Mouse (Mus musculus) pancreas, adult 10 weeks (tissue): ENCODE results near the gene Plaur. TPM values are rescaled to one million over a fixed set of nuclear protein-coding genes. Genes with fewer than 3 reads are reported as not detected.

Experiments used
- polyA plus RNA-seq: library from polyadenylated mRNA; stranded (reverse); fragments of 350-450 nt; fragmentation: Illumina TruSeq; extraction: RNeasy Lipid Tissue Mini Kit (QIAGEN cat#74804); gene quantifications from one replicate; pipeline ENCODE4 v1.2.3, GENCODE M21; 2015; ENCODE audit warnings: low read depth, low replicate concordance; ENCODE audit not compliant: insufficient read depth

Plaur gene
- 3.3 TPM for polyA plus RNA-seq

DNA sequence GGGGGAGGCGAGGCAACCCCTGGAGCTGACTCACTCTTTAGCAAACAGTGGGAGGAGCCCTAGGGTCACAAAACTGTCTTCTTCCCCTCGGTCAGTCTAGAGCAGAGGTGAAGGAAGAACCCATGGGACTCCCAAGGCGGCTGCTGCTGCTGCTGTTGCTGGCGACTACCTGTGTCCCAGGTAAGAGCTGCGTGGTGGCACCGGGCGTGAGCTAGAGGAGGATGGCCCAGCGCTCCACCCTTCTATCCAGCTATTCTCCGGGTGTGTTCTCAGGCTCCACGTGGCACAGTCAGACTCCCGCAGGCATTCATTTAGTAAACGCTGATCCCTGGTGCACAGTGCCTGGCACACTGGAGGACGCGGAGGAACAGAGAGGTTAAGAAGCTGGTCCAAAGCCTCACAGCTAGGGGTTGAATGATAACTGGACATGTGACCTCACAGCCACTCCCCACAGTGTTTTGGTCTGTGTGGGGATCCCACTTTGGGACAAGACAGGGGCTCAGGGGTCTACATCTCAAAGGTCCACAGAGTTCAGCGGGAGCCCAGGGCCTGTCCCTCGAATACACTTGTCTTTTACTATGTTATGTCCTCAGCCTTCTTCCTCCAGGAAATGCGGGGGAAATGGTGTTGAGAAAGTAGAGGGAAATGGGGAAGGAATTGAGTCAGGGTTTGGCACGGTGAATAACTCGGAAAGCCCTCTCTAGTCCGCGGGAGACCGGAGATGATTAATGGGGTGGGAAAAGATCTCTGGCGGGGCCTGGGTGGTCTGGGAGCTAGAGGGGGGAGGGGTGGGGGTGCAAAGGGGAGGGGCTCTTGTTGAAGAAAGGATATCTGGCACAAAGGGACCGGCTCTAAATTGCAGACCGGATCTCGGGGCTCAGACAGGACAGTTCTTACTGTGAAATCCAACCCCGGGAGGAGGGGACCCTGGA, at the start of gene Plaur:
Gene Plaur (plus strand): TSS at position 97 of the 932 bp plus-strand sequence.

DNA sequence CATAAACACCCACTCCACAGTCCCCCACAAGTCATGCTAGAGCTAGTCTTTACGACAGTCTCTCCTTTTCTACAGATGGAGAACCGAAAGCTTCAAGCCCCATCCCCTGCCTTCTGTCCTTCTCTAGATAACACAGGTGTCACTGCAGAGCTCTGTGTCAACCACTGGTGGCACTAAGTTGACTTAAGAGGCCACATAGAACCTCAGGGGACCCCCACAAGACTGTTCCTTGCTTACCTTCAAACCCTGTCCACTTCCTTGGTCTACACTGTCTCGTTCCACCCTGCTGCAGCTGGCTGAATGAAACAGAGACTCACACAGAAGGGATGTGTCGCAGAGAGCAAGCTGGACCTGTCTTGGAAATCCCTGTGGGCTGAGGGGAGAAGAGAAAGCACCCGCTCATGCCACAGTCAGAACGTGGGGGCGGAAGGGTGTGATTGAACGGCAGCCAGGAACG, 10.4 kb upstream of the Plaur start, which contains the start of gene Irgc1:
Gene Irgc1 (minus strand): TSS at position 443 of the 457 bp plus-strand sequence.

DNA sequence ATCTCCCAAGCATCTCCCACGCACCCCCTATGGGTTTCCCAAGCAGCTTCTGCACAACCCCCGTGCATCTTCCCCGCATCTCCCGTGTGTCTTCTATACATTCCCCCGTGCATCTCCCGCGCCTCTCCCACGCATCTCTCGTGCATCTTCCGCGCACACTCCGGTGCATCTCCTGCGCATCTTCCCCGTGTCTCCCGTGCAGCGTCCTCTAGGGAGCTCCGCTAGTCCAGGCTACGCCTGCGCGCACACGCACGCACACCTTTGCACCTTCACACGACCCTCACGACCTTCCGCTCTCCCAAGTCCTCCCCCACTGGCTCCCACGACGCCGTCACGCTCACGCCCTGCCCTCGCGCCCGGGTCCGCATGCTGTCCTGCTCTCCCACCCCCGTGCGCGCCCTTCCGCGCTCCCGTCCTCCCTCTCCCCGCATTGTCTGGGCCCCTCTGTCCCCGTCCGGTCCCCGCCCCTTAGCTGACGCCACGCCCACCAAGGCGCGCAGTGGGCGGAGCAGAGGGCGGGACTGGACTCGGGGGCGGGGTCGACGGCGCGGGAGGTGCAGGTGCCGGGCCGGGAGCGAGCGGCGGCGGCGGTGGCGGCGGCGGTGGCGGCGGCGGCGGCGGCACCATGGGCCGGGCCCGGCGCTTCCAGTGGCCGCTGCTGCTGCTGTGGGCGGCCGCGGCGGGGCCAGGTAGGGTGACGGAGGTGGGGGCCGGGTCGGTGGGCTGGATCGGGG, 19.4 kb downstream of the Plaur start, which contains the start of gene Cadm4:
Gene Cadm4 (plus strand): TSS at position 550 of the 734 bp plus-strand sequence.

DNA sequence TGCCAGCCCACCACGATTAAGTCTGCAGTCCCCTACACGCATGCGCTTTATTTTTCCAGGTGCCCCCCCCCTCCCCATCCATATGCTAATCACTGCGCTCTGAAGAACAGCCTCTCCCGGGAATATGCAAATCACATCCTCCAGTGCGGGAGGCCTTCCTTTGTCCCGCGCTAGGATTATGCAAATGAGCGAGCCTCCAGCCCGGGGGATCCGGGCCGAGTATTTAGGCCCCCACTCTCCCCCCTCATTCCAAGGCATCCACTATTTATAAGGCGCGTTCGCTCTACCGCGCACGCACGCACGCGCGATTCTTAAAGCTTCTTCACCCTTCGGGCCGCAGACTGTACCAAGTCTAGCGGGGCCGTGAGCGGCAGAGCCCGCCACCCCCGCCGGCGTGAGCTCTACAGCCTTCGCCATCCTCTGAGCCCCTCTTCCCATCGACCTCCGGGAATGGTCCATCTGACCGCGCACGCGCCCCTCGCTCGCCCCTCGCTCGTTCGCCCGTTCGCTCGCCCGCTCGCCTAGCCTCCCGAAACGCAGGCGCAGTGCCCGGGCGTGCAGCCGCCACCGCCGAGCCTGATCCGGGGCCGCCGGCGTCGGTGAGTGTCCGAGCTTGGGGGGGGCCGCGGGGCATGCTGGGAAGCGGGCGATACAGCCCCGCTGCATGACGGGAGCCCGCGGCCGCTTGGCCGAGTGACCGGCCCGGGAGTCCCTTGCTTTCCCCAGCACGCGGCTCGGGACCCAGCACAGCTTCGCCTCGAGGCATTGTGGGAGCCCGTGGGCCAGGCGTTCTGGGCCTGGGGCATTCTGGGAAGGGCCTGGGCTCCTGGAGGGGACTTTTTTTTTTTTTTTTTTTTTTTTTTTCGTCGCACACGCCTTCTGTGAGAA, 44.8 kb downstream of the Plaur start, which contains the start of gene Zfp428:
Gene Zfp428 (plus strand): TSS at position 169 of the 888 bp plus-strand sequence.

DNA sequence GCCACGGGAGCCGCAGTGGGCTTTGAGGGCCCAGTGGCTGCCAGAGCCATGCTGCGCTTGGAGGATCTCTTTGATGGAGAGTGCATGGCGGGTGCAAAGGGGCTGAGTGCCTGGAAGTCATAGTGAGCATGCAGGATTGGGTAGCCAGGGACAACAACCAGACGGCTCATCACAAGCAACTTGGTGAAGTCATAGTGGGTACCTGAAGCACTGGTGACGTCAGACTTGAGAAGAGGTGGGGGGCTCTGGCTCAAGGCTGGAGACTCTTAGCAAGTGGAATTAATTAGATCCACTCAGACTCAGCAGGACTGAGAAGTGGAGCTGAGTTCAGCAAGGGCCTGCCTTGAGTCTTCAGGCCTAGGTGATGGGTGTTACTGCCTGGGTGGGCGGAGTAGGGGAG, 50.1 kb downstream of the Plaur start, which contains the start of gene AC161166.1:
Gene AC161166.1 (minus strand): TSS at position 101 of the 400 bp plus-strand sequence.

Other genes with a start within 250 kb of the Plaur start
- 0.63 TPM for gene Zfp109, start 224.9 kb upstream of the Plaur start, polyA plus RNA-seq
- 0.63 TPM for gene Zfp108, start 207.7 kb upstream of the Plaur start, polyA plus RNA-seq
- gene Zfp93, start 192.1 kb upstream of the Plaur start, polyA plus RNA-seq: 1.2 TPM
- gene Zfp61, start 161.3 kb upstream of the Plaur start, polyA plus RNA-seq: 14.0 TPM
- gene Zfp94, start 145.8 kb upstream of the Plaur start, polyA plus RNA-seq: 4.9 TPM
- gene Tescl, start 128.5 kb upstream of the Plaur start, polyA plus RNA-seq: not detected
- not detected for gene Lypd5, start 113.3 kb upstream of the Plaur start, polyA plus RNA-seq
- 2.5 TPM for gene Kcnn4, start 92.2 kb upstream of the Plaur start, polyA plus RNA-seq
- 12.2 TPM for gene Smg9, start 62.9 kb upstream of the Plaur start, polyA plus RNA-seq
- gene Irgc1, start 10.2 kb upstream of the Plaur start, polyA plus RNA-seq: not detected
- gene Cadm4, start 19.5 kb downstream of the Plaur start, polyA plus RNA-seq: 3.4 TPM
- gene Zfp428, start 44.5 kb downstream of the Plaur start, polyA plus RNA-seq: 1.4 TPM
- gene AC161166.1, start 50.0 kb downstream of the Plaur start, polyA plus RNA-seq: not detected
- gene Irgq, start 68.2 kb downstream of the Plaur start, polyA plus RNA-seq: 2.5 TPM
- gene Pinlyp, start 83.6 kb downstream of the Plaur start, polyA plus RNA-seq: not detected
- 13.8 TPM for gene Xrcc1, start 83.8 kb downstream of the Plaur start, polyA plus RNA-seq
- gene Ethe1, start 125.1 kb downstream of the Plaur start, polyA plus RNA-seq: 3.0 TPM
- not detected for gene Zfp575, start 125.2 kb downstream of the Plaur start, polyA plus RNA-seq
- 0.94 TPM for gene Phldb3, start 148.3 kb downstream of the Plaur start, polyA plus RNA-seq
- gene Lypd3, start 174.1 kb downstream of the Plaur start, polyA plus RNA-seq: not detected
- not detected for gene Tex101, start 214.2 kb downstream of the Plaur start, polyA plus RNA-seq
- not detected for gene BC049730, start 246.8 kb downstream of the Plaur start, polyA plus RNA-seq